Mouse (Mus musculus) heart, adult 9 months (tissue): ENCODE data around the gene Cfap206.

Experiments
- DNase-seq, 2 experiments: peaks; one replicate each; pipeline ENCODE4 v3.0.0; 2022; ENCODE audit warnings: low spot score in 2 of 2

Cfap206 gene

DNA sequence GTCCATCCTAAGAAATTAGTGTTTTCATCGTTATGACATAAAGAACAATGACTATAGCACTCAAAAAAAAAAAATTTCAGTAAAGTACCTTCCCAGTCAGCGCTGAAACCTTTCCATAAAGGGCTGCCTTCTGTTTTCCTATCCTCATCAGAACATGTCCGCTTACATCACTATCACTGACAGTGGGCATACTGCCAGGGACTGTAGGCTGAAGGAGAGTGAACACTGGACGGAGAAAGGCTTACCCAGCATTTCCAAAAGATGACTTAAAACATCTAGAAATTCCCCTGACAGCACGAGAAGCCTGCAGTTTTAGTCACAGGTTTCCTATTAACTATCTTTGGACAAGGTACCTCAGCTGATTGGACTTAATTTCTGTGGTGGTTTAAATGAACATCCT lies 56.3 kb downstream of the Cfap206 start:
- no peak for DNase-seq

DNA sequence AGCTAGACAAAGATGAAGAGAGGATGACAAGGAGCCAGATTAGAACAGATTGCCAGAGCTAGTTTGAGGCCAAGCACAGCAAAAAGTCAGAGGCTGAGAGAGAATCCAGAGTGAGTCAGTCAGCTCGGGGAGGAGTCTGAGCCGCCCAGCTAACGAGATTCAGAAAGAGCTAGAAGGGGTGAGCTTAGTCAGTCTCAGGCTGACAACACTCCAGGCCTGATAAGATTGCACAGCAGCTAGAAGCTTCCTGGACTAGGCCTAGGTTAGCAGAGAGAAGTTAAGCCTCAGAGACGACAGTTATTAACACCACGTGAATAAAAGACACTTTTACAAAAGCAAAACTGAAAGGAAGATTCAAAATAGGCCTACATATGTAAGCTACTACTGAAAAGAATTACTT lies 62.1 kb downstream of the Cfap206 start:
- no peak for DNase-seq

DNA sequence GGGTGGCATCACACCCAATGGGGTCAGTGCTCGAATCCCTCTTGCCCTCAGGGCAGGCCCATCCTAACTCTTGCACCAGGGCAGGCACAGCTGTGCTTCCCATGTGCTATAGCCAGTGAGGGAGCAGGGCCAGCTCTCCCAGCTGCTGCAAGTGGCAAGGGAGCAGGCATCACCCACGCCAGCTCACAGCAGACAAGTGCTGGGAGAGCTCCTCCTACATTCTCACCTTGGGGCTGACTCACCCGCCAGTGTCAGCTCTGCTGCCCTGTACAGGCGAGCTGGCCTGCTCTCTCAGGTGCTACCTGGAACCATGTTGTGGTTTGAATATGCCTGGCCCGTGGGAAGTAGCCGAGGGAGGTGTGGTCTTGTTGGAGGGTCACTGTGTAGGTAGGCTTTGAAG lies 68.1 kb downstream of the Cfap206 start:
- no peak for DNase-seq

DNA sequence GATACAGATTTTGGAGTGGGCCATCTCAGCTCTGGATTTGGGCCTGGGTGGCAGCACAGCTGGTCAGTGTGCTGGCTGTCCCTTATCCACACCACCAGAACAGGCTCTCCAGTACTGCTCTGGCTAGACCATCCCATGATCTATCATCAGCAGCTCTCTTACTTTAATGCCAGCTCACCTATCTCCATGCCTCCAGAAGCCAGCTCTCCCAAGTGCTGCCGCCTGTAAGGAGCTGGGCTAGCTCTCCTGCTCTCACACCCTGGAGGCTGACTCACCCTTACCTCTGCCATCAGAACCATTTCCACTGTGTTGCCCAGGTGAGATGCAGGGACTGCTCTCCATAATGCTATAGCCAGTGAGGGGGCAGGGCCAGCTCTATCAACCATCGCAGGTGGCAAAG lies 68.5 kb downstream of the Cfap206 start:
- DNase-seq, result no peak

DNA sequence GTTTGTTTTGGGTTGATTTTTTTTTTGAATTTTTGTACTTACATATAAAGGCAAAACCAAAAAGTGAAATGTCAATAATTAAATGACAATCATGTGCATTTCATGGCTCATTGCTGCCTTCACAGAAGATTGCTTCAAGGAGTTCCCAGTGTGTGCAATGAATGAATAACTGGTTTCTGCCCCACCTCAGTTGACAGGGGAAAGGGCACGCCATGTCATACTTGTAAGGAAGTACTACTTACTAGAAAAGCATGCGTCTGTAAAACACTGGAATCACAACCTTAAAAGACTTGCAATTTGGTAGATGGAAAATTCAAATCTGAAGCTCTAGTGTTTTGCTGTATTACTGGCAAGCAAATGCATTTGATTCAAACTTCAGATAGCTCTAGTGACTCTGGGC lies 71.0 kb downstream of the Cfap206 start:
- DNase-seq, result no peak

DNA sequence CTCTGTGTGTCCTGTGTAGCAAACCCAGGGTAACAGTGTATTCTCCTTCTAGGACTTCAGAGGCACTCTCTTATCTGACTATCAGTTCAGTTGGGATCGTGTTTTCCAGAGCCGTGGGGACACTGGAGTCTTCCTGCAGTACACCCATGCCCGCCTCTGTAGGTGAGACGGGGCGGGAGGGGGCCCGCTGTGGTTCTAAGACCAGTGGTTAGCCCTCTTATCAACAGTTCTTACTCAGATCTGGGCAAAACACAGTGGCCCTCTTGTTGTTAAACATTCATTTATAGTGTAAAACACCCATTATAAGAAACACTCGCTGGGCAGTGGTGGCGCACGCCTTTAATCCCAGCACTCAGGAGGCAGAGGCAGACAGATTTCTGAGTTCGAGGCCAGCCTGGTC lies 73.9 kb downstream of the Cfap206 start:
- DNase-seq, result no peak

DNA sequence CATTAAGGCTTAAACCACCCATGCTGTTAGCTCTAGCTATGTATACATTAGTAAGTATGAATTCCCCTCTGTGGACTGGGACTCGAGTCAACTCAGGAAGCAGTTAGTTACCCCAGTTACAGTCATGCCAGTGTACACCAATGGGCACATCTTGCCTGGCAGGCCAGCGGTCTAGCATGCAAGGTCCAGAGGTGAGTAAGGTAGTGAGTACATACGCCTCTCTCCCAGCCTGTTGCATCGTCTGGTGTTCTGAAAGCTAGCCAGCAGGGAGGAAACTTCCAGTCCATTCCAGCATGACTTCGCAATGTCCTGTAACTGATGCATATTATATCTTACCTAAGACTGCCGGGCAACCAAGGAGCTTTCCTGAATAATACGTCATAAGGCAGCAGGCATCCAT lies 76.8 kb downstream of the Cfap206 start:
- DNase-seq, result no peak

DNA sequence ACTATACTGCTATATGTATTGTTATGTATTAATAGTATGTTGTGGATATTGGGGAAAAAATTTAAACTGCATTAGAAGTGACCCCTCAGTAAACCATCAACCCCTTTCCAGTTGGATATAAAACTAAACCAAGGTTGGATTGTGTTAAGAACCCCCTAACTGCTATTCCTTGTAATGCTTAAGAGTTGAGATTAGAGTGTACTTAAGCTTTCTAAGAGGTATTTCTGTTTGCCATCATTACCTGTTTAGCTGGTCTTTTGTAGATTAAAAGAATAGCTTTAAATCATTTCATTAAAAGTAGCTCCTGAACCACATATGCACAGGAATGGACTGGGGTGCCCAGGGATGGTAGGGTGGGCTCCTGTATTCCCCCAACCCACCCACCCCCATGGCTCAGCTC lies 85.2 kb downstream of the Cfap206 start:
- no peak for DNase-seq

DNA sequence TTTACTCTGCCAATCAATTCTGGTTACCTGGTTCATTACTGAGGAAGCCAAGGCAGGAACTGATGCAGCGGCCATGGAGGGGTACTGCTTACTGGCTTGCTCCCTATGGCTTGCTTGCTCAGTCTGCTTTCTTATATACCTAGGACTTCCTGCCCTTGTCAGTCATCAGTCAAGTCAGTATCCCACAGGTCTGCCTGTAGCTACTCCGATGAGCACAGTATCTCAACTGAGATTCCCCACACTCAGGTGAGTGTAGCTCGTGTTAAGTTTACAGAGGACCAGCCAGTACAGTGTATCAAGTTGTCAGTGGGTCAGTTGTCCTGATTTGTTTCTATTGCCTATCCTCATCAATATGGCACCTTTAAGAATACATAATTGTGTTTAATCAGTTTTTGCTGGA lies 89.3 kb downstream of the Cfap206 start:
- DNase-seq, result no peak

DNA sequence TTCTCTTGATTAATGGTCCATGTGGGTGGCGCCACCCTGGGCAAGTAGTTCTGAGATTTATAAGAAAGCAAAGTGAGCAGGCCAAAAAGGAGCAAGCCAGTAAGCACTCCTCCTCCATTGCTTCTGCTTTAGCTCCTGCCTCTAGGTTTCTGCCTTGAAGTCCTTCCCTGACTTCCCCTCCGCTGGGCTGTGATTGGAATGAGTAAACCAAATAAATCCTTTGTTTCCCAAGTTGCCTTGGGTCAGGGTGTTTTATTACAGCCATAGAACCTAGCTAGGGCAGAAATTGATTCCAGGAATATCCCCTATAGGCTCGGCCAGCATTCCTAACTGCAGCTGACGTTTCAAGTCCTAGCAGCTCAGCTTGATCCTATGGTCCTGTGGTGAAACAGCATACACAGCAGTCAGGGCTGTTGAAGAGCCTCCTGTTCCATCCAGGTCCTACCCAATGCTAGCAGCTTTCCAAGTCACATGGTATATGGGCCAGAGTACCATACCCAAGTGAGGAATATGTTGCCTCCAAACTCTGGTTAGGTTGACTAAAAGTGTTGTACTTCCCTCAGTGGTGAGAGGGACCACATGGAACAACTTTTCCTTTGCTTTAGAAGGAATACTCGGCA lies 90.2 kb downstream of the Cfap206 start:
- no peak for DNase-seq
